Mouse (Mus musculus) embryonic facial prominence, embryonic 14.5 days (tissue): ENCODE results near the gene Slc5a11. TPM values are rescaled to one million over a fixed set of nuclear protein-coding genes. Genes with fewer than 3 reads are reported as not detected.

Experiments used
- ATAC-seq: fragments of 200-750 bp; cut with Nextera tagmentation; 2 replicates; pipeline ENCODE4 v1.8.0; 2017; ENCODE audit warnings: low read depth, moderate number of reproducible peaks, moderate TSS enrichment
- DNase-seq: peaks from one replicate; pipeline ENCODE4 v3.0.0-alpha.2; 2015; ENCODE audit warnings: low spot score
- H3K27ac ChIP-seq: fragments of 300-500 bp; sonication (generic); replicated peaks from 2 replicates; pipeline ENCODE4 v1.5.1; 2014; ENCODE audit warnings: low read depth, mild to moderate bottlenecking, low read length, moderate library complexity
- H3K27me3 ChIP-seq: fragments of 300-500 bp; sonication (generic); replicated peaks from 2 replicates; pipeline ENCODE4 v1.6.1; 2014; ENCODE audit warnings: low read length; ENCODE audit not compliant: control insufficient read depth, insufficient read depth
- H3K36me3 ChIP-seq: fragments of 300-500 bp; sonication (generic); 2 replicates; pipeline ENCODE4 v1.6.1; 2014; ENCODE audit warnings: low read length, mixed read lengths; ENCODE audit not compliant: control insufficient read depth, insufficient read depth
- H3K4me1 ChIP-seq: fragments of 300-500 bp; sonication (generic); 2 replicates; pipeline ENCODE4 v1.6.1; 2014; ENCODE audit warnings: antibody characterized with exemption, low read length; ENCODE audit not compliant: control insufficient read depth, insufficient read depth
- H3K4me2 ChIP-seq: fragments of 300-500 bp; sonication (generic); 2 replicates; pipeline ENCODE4 v1.6.1; 2014; ENCODE audit warnings: low read depth, mild to moderate bottlenecking, low read length, moderate library complexity, mixed read lengths
- H3K4me3 ChIP-seq: fragments of 300-500 bp; sonication (generic); 2 replicates; pipeline ENCODE4 v1.5.1; 2014; ENCODE audit warnings: low read depth, mild to moderate bottlenecking, low read length
- H3K9ac ChIP-seq: fragments of 300-500 bp; sonication (generic); 2 replicates; pipeline ENCODE4 v1.6.1; 2014; ENCODE audit warnings: low read depth, mild to moderate bottlenecking, low read length, moderate library complexity, mixed read lengths
- H3K9me3 ChIP-seq: fragments of 300-500 bp; sonication (generic); 2 replicates; pipeline ENCODE4 v1.6.1; 2016; ENCODE audit warnings: low read length; ENCODE audit not compliant: control insufficient read depth
- WGBS: fragments of 180-500 bp; shearing (Covaris S2); extraction: QIAGEN DNeasy Blood & Tissue Kit; methylation state at CpG from one replicate; pipeline ENCODE4 v1.1.7; 2014; 5-methylcytosine and 5-hydroxymethylcytosine counted together
- polyA plus RNA-seq: library from polyadenylated mRNA; unstranded; fragments of >200 nt; fragmentation: Nextera tagmentation; extraction: Ambion mirVana; gene quantifications from 2 replicates; pipeline ENCODE4 v1.2.1, GENCODE M21; 2014

Gene Slc5a11
- polyA plus RNA-seq, 1 experiment from 2014 or later, result 0.26 TPM

DNA sequence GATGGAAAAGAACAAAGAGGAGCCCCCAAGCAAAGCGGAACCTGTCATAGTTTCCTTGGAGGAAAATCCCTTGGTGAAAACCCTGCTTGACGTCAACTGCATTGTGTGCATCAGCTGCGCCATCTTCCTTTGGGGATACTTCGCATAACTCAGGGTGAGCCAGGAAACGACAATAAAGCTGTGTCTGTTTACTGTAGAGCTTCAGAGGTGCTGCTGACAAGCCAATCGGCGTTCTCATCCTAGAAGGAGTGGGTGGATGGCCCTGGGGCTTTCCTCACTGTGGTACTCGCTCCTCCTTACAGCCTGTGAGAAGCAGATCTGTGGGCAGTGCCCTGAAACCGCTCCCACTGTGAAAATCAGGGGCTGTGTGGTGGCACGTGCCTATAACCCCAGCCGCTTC is 58.5 kb downstream of the Slc5a11 start:
- Histone ChIP-seq H3K4me2 (no peak overlapping the region), H3K27ac (no peak overlapping the region), H3K36me3 (no peaks in the 10 kb centered on the region), H3K9ac (no peak overlapping the region), H3K4me3 (no peak overlapping the region), H3K9me3 (no peaks in the 10 kb centered on the region), H3K4me1 (no peaks in the 10 kb centered on the region), H3K27me3 (no peaks in the 10 kb centered on the region)
- WGBS, result 61% methylated on average over 11 of the region's 11 CpGs
- peak; percentile 2 for DNase-seq
- no peak for ATAC-seq

DNA sequence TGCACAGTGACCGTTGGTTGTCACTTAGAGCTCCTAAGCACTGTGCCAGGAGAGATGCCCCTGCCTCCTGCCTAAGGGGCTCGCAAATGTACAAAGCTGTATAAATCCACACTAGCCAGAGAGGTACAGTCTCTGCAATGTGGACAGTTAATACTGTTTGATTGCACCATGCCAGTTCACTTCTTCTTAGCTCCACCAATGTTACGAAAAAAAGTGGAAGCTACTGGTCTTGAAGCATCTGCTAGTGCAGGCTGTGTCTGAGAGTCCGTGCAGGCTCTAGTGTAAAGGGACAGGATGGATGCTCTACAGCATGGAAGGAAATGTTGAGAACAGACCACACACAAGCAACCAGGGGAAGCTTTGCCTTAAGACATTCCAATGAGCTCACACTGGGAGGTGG is 62.0 kb downstream of the Slc5a11 start:
- H3K9me3 ChIP-seq, result no peaks in the 10 kb centered on the region
- no peak overlapping the region for H3K4me3 ChIP-seq
- WGBS, result 87% methylated on average over 4 of the region's 4 CpGs
- H3K27me3 ChIP-seq, result no peaks in the 10 kb centered on the region
- no peak overlapping the region for H3K27ac ChIP-seq
- no peak for DNase-seq
- H3K36me3 ChIP-seq, result peaks cover 23% of the 10 kb centered on the region
- H3K9ac ChIP-seq, result no peak overlapping the region
- ATAC-seq, result no peak
- no peak overlapping the region for H3K4me2 ChIP-seq
- H3K4me1 ChIP-seq, result no peaks in the 10 kb centered on the region

DNA sequence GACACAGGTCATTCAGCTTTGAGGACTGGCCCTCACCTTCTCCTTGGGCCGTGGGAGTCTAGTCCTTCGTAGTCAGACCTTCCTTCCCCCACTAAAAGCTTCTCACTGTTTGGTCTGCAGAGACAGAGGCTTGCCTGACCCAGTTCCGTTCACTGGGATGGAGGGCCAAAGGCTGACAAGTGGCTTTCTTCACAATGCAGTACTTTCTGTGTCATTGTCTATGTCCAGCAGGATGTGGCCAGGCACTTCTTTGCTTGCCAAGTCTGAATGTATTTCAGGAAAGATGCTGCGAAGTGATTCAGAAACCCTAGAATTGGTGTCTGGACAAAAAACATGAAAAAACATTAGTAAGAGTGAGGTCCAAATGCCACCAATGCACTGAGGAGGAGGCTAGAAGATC is 65.2 kb downstream of the Slc5a11 start:
- Histone ChIP-seq H3K9ac (no peak overlapping the region), H3K36me3 (peaks cover 34% of the 10 kb centered on the region), H3K4me1 (no peaks in the 10 kb centered on the region), H3K27me3 (no peaks in the 10 kb centered on the region), H3K4me2 (no peak overlapping the region), H3K9me3 (no peaks in the 10 kb centered on the region), H3K27ac (no peak overlapping the region), H3K4me3 (no peak overlapping the region)
- DNase-seq (no peak), ATAC-seq (no peak)
- 87% methylated on average over 4 of the region's 4 CpGs for WGBS

DNA sequence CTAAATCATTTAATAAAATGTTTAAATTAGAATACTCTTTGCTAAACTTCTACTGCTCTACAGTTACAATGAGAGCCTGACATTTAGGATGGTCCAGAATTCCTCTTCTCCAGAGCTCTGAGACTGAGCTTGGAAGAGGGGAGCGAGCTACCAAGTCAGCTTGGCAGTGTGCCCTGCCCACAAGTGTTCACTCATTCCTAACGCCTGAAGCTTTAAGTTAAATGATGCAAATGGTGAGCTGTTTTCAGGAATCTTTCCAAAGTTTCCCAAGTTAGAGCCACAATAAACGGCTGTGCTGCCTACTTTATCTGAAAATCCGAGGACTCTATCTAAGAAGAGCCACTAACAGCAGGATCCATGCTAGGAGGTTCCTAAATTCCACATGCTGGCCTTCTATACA is 69.2 kb downstream of the Slc5a11 start:
- Histone ChIP-seq H3K9ac (no peak overlapping the region), H3K36me3 (peaks cover 59% of the 10 kb centered on the region), H3K4me3 (no peak overlapping the region), H3K27ac (no peak overlapping the region), H3K27me3 (no peaks in the 10 kb centered on the region), H3K4me2 (no peak overlapping the region), H3K9me3 (no peaks in the 10 kb centered on the region), H3K4me1 (no peaks in the 10 kb centered on the region)
- no peak for ATAC-seq
- 71% methylated on average over 4 of the region's 4 CpGs for WGBS
- peak; percentile 54 for DNase-seq

DNA sequence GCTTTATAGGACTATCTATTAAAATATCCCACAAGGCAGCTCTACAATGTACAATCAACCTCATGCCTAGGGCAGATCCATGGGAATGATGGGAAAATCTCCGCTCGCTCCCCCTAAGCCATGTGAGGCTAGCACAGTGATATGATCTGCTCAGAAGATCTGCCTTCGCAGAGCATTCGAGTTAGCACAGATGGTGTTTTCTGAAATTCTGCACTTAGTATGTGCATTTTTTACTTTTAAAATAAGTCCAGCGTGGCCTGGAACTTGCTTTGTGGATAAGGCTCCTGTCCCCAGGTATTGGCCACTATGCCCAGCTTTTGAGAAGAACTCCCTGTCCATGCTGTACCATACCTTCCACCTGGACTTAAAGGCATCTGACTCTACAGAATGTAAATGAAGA is 71.3 kb downstream of the Slc5a11 start:
- WGBS, result 92% methylated on average over 5 of the region's 5 CpGs
- no peak for DNase-seq
- H3K9me3 ChIP-seq, result no peaks in the 10 kb centered on the region
- H3K27me3 ChIP-seq, result no peaks in the 10 kb centered on the region
- H3K36me3 ChIP-seq, result peaks cover 58% of the 10 kb centered on the region
- no peak for ATAC-seq
- no peak overlapping the region for H3K9ac ChIP-seq
- H3K4me2 ChIP-seq, result no peak overlapping the region
- H3K4me1 ChIP-seq, result no peaks in the 10 kb centered on the region
- H3K4me3 ChIP-seq, result no peak overlapping the region
- no peak overlapping the region for H3K27ac ChIP-seq

DNA sequence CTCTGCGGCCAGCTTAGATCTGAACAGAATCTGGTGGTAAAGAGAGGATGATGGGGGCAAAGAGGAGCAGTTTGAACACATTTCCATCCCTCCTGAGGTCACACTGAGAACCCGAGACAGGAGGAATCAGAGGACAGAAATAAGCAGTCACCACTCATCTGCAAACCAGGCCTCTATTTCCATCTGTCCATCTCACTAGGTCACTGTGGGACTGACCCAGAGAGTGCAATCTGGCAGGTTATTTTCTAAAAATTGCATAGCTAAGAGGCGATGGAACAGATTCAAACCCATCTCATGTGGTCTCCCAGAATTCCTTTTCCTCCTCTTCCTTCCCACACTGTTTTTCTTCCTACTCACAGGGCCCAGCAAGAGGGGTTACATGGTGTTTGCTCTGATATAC is 73.3 kb downstream of the Slc5a11 start:
- WGBS, result 87% methylated on average over 3 of the region's 3 CpGs
- no peaks in the 10 kb centered on the region for H3K9me3 ChIP-seq
- H3K9ac ChIP-seq, result no peak overlapping the region
- ATAC-seq, result no peak
- no peaks in the 10 kb centered on the region for H3K27me3 ChIP-seq
- H3K4me2 ChIP-seq, result no peak overlapping the region
- H3K27ac ChIP-seq, result no peak overlapping the region
- H3K4me1 ChIP-seq, result no peaks in the 10 kb centered on the region
- H3K36me3 ChIP-seq, result peaks cover 77% of the 10 kb centered on the region
- H3K4me3 ChIP-seq, result no peak overlapping the region
- DNase-seq, result no peak

DNA sequence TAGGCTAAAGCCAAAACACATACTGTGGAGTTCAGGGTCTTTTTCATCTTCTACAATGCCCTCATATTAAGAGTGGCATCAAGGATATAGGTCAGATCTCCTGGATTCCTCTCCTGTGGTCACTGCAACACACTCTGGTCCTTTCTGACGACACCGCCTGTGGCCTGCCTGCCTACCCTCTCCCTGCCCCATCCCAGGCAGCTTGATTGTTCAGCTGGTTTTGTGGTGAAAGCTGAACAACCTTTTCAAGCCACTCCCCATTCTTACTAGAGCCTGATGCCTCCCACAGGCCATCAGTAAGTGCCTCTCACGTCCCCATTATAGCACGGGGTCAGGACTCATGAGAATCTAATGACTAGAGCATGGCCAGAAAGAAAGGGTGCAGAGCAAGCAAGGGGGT is 74.6 kb downstream of the Slc5a11 start:
- no peaks in the 10 kb centered on the region for H3K4me1 ChIP-seq
- DNase-seq, result no peak
- no peak overlapping the region for H3K9ac ChIP-seq
- no peaks in the 10 kb centered on the region for H3K27me3 ChIP-seq
- 78% methylated on average over 4 of the region's 4 CpGs for WGBS
- no peak overlapping the region for H3K4me3 ChIP-seq
- H3K4me2 ChIP-seq, result no peak overlapping the region
- H3K36me3 ChIP-seq, result peaks cover 75% of the 10 kb centered on the region
- no peak for ATAC-seq
- no peaks in the 10 kb centered on the region for H3K9me3 ChIP-seq
- H3K27ac ChIP-seq, result no peak overlapping the region

DNA sequence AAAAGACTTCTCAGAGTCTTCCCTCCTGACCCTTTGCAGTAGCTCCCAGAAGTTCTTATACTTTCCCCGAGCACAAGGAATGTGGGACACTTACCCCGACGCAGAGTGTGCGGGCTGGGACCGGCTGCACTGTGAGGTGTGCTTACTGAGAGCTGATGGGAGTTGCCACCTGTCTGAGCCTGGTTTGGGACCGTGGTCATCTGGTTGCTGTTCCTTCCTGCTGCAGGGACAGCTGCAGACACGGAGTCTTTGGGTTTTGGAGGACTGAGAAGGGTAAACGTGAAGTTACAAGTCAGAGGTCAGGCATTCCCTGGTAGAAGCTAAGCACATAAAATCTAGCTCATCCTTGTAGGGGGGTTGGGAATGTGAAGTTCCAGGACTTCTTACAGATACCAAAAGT is 77.4 kb downstream of the Slc5a11 start:
- Histone ChIP-seq H3K27me3 (no peaks in the 10 kb centered on the region), H3K9me3 (no peaks in the 10 kb centered on the region), H3K36me3 (peaks cover 81% of the 10 kb centered on the region), H3K4me2 (no peak overlapping the region), H3K27ac (no peak overlapping the region), H3K9ac (no peak overlapping the region), H3K4me3 (no peak overlapping the region), H3K4me1 (no peaks in the 10 kb centered on the region)
- DNase-seq, result no peak
- WGBS, result 85% methylated on average over 8 of the region's 8 CpGs
- no peak for ATAC-seq

DNA sequence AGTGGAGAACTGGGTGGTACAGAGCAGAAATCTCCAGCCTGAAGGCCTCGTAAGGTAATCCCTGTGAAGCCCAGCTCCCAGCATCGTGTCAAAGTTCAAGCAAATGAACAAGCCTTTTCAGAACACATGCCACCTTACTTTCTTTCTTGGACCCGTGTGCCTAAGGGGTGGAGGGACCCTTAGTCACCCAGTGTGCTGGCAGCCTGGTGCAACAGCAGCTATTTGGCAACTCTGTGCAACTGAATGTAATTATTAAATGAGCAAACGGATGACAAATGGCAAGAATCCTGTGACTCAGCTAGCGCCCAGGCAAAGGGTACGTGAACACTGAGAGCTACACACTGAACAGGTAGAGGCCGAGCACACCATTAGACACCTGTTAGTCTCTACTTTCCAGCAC is 79.3 kb downstream of the Slc5a11 start:
- no peaks in the 10 kb centered on the region for H3K27me3 ChIP-seq
- no peak overlapping the region for H3K27ac ChIP-seq
- no peak overlapping the region for H3K4me2 ChIP-seq
- H3K9ac ChIP-seq, result no peak overlapping the region
- H3K4me3 ChIP-seq, result no peak overlapping the region
- no peaks in the 10 kb centered on the region for H3K4me1 ChIP-seq
- H3K9me3 ChIP-seq, result no peaks in the 10 kb centered on the region
- ATAC-seq (no peak), DNase-seq (no peak)
- H3K36me3 ChIP-seq, result peaks cover 87% of the 10 kb centered on the region
- WGBS, result 94% methylated on average over 7 of the region's 7 CpGs
